Comparison of ENCODE assay signal across 10 mouse cellular contexts in genomic region chr4:47235312-47235711, GRCm38 (mm10). TPM values are rescaled to one million over a fixed set of nuclear protein-coding genes. Genes with fewer than 3 reads are reported as not detected.
DNase-seq lines count a peak whose midpoint lies in the region; ATAC-seq and TF ChIP-seq lines count a peak whose summit lies in the region.
"Had no signal": no experiment of that assay in that cellular context is flagged by ENCODE, and none has a peak within 500 bp of the region (broad histone marks: within the 10 kb centered on the region; RNA-seq: fewer than 3 reads in every experiment).

No protein-coding gene starts in this region.

- H3K4me3 ChIP-seq in lung, postnatal 0 days (ENCODE audit: low read depth, low read length): no peak overlapping the region
- no peak overlapping the region for H3K4me3 ChIP-seq in forebrain, embryonic 12.5 days (replicated peaks)
- H3K4me3 ChIP-seq in hindbrain, embryonic 15.5 days: no peak overlapping the region
- H3K4me3 ChIP-seq in neural tube, embryonic 14.5 days (ENCODE audit: low read depth, low read length): no peak overlapping the region
- H3K4me3 ChIP-seq: heart, embryonic 13.5 days; liver, embryonic 13.5 days; myocyte had no signal

- H3K27me3 ChIP-seq in lung, postnatal 0 days (replicated peaks; ENCODE audit: insufficient read depth, low read length): no peaks in the 10 kb centered on the region
- 0 out of 2 replicates have a peak, but pooled peaks cover 8% of the 10 kb centered on the region for H3K27me3 ChIP-seq in forebrain, embryonic 12.5 days
- H3K27me3 ChIP-seq in hindbrain, embryonic 15.5 days: no peaks in the 10 kb centered on the region
- no peaks in the 10 kb centered on the region for H3K27me3 ChIP-seq in neural tube, embryonic 14.5 days (ENCODE audit: control insufficient read depth, insufficient read depth, low read length)

- 43% methylated on average over 3 of the region's 3 CpGs for WGBS in lung, postnatal 0 days
- WGBS in forebrain, embryonic 12.5 days: 21% methylated on average over 3 of the region's 3 CpGs
- 10% methylated on average over 3 of the region's 3 CpGs for WGBS in hindbrain, embryonic 15.5 days
- 21% methylated on average over 3 of the region's 3 CpGs for WGBS in neural tube, embryonic 14.5 days

- DNase-seq in lung, postnatal 0 days (ENCODE audit: low spot score): no peak
- no peak for DNase-seq in lung, adult 18-20 months
- no peak for DNase-seq in spleen, postnatal 10 days (ENCODE audit: low spot score in 2 of 2)
- DNase-seq in cerebellum, adult 18-20 months: no peak

- TF ChIP-seq CTCF in lung, postnatal 0 days (IDR thresholded peaks at IDR 0.05): no peak

- no peaks in the 10 kb centered on the region for H3K36me3 ChIP-seq in lung, postnatal 0 days (ENCODE audit: insufficient read depth, low read length)
- H3K36me3 ChIP-seq in forebrain, embryonic 12.5 days (replicated peaks): no peaks in the 10 kb centered on the region
- H3K36me3 ChIP-seq in hindbrain, embryonic 15.5 days: no peaks in the 10 kb centered on the region
- H3K36me3 ChIP-seq in neural tube, embryonic 14.5 days (ENCODE audit: control insufficient read depth, insufficient read depth, low read length): no peaks in the 10 kb centered on the region
- H3K36me3 ChIP-seq: heart, embryonic 13.5 days; liver, embryonic 13.5 days had no signal

- TF ChIP-seq EP300 in lung, postnatal 0 days (IDR thresholded peaks at IDR 0.05): no peak

- H3K4me1 ChIP-seq in lung, postnatal 0 days (ENCODE audit: insufficient read depth, low read depth, low read length): peaks cover 14% of the 10 kb centered on the region; the same call in 1 of the 2 replicates
- peaks cover 11% of the 10 kb centered on the region for H3K4me1 ChIP-seq in forebrain, embryonic 12.5 days
- H3K4me1 ChIP-seq in hindbrain, embryonic 15.5 days (replicated peaks): peaks cover 9% of the 10 kb centered on the region; the same call in 1 of the 2 replicates
- no peaks in the 10 kb centered on the region for H3K4me1 ChIP-seq in neural tube, embryonic 14.5 days (ENCODE audit: control insufficient read depth, insufficient read depth, low read length)
- H3K4me1 ChIP-seq: liver, embryonic 13.5 days had no signal

- H3K4me2 ChIP-seq in lung, postnatal 0 days (replicated peaks; ENCODE audit: low read depth, low read length): no peak overlapping the region
- no peak overlapping the region for H3K4me2 ChIP-seq in forebrain, embryonic 12.5 days
- no peak overlapping the region for H3K4me2 ChIP-seq in hindbrain, embryonic 15.5 days
- H3K4me2 ChIP-seq in neural tube, embryonic 14.5 days (ENCODE audit: low read depth, low read length): no peak overlapping the region
- H3K4me2 ChIP-seq: heart, embryonic 13.5 days; liver, embryonic 13.5 days had no signal

- peak; percentile 27 for ATAC-seq in lung, postnatal 0 days
- ATAC-seq in forebrain, embryonic 12.5 days (ENCODE audit: low FRiP score): 0 out of 2 replicates have a peak, but pooled peaks have one; percentile 46
- ATAC-seq in hindbrain, embryonic 15.5 days (ENCODE audit: low FRiP score, low read depth): peak; percentile 60; the same call in 1 of the 2 replicates
- peak; percentile 72 for ATAC-seq in neural tube, embryonic 14.5 days (ENCODE audit: low read depth)

- no peaks in the 10 kb centered on the region for H3K9me3 ChIP-seq in lung, postnatal 0 days (ENCODE audit: low read length)
- H3K9me3 ChIP-seq in forebrain, embryonic 12.5 days: no peaks in the 10 kb centered on the region
- no peaks in the 10 kb centered on the region for H3K9me3 ChIP-seq in hindbrain, embryonic 15.5 days
- H3K9me3 ChIP-seq in neural tube, embryonic 14.5 days (ENCODE audit: control insufficient read depth, low read length): no peaks in the 10 kb centered on the region
- H3K9me3 ChIP-seq: heart, embryonic 13.5 days; liver, embryonic 13.5 days had no signal

- H3K9ac ChIP-seq in lung, postnatal 0 days (replicated peaks; ENCODE audit: low read depth): no peak overlapping the region
- no peak overlapping the region for H3K9ac ChIP-seq in forebrain, embryonic 12.5 days
- H3K9ac ChIP-seq in hindbrain, embryonic 15.5 days: no peak overlapping the region
- H3K9ac ChIP-seq in neural tube, embryonic 14.5 days (replicated peaks; ENCODE audit: low read depth, low read length): no peak overlapping the region
- H3K9ac ChIP-seq: heart, embryonic 13.5 days; liver, embryonic 13.5 days had no signal

- H3K27ac ChIP-seq in lung, postnatal 0 days (ENCODE audit: low read length): no peak overlapping the region
- H3K27ac ChIP-seq in forebrain, embryonic 12.5 days: no peak overlapping the region
- no peak overlapping the region for H3K27ac ChIP-seq in hindbrain, embryonic 15.5 days (replicated peaks)
- no peak overlapping the region for H3K27ac ChIP-seq in neural tube, embryonic 14.5 days (ENCODE audit: low read depth, low read length)
- H3K27ac ChIP-seq: heart, embryonic 13.5 days; liver, embryonic 13.5 days had no signal

RNA-seq across cellular contexts. Expression of gene Col15a1, which starts 27.4 kb away (rescaled TPM):
- 4.9 and 6.0 TPM in 2 replicates for polyA plus RNA-seq in lung, postnatal 0 days (2015; fragmentation: Nextera tagmentation; extraction: Ambion mirVana)
- polyA plus RNA-seq in forebrain, embryonic 12.5 days (2016; fragmentation: Nextera tagmentation; extraction: Ambion mirVana): 4.5 and 5.2 TPM in 2 replicates
- polyA plus RNA-seq in hindbrain, embryonic 15.5 days (2015; fragmentation: Nextera tagmentation; extraction: Ambion mirVana): 4.4 and 4.9 TPM in 2 replicates
- polyA plus RNA-seq in neural tube, embryonic 14.5 days (2014; fragmentation: Nextera tagmentation; extraction: Ambion mirVana): 2.0 and 6.0 TPM in 2 replicates
